Mouse (Mus musculus): ENCODE data around the gene Itprip. TPM values are rescaled to one million over a fixed set of nuclear protein-coding genes. Genes with fewer than 3 reads are reported as not detected.
A peak's percentile ranks its signal among the peaks of the same experiment; 100 is the strongest.

The Itprip gene
- total RNA-seq (2021) = 1 to 10 TPM; 8.0 to 8.1 TPM
- long read RNA-seq, experiment 1, partial matches to known transcripts = 0 of 10 reads
- long read RNA-seq, experiment 1, other reads (novel, unspliced or antisense) = 10 of 10 reads
- long read RNA-seq, experiment 2, partial matches to known transcripts = 0 of 11 reads
- long read RNA-seq, experiment 2, other reads (novel, unspliced or antisense) = 11 of 11 reads

GRCm38 (mm10) chr19:47919126-47919965 lies at the start of gene Itprip, which contains the start of gene Cfap43:
Gene Itprip (minus strand): TSS chr19:47919299.
Gene Cfap43 (minus strand): TSS chr19:47919287.
- intact Hi-C loops (cut with DNase I) = loop anchor here (1.0 kb wide), 1 partner anchor 13 kb away; no protein-coding TSS in a partner anchor
- DNase-seq = peak; percentile 82 to 87

GRCm38 (mm10) chr19:47958181-47958580 lies 39.1 kb upstream of the Itprip start:
- intact Hi-C loops (cut with DNase I) = no loop called here
- DNase-seq = no peak

- intact Hi-C loops (cut with DNase I) = no loop called here
- no peak for DNase-seq
Observed at GRCm38 (mm10) chr19:47953169-47953568, 34.1 kb upstream of the Itprip start.

- intact Hi-C loops (cut with DNase I) = no loop called here
Observed at GRCm38 (mm10) chr19:47950946-47951345, 31.8 kb upstream of the Itprip start.

GRCm38 (mm10) chr19:47946821-47947465 lies 27.8 kb upstream of the Itprip start:
- no peak for DNase-seq
- intact Hi-C loops (cut with DNase I) = no loop called here

More at GRCm38 (mm10) chr19:47950946-47951345, 31.8 kb upstream of the Itprip start:
- no peak for DNase-seq

GRCm38 (mm10) chr19:47939361-47939760 lies 20.3 kb upstream of the Itprip start:
- intact Hi-C loops (cut with DNase I) = no loop called here
- no peak for DNase-seq

GRCm38 (mm10) chr19:47937443-47938406 lies 18.6 kb upstream of the Itprip start, which contains the start of gene Cfap58:
Gene Cfap58 (plus strand): TSS chr19:47937675.
- intact Hi-C loops (cut with DNase I) = no loop called here
- peak; percentile 53 to 64 for DNase-seq

GRCm38 (mm10) chr19:47936938-47937337 lies 17.8 kb upstream of the Itprip start:
- DNase-seq = no peak
- intact Hi-C loops (cut with DNase I) = no loop called here

GRCm38 (mm10) chr19:47936490-47936889 lies 17.4 kb upstream of the Itprip start:
- no peak for DNase-seq
- intact Hi-C loops (cut with DNase I) = no loop called here

- intact Hi-C loops (cut with DNase I) = no loop called here
- DNase-seq = no peak
Observed at GRCm38 (mm10) chr19:47935530-47935929, 16.4 kb upstream of the Itprip start.

- DNase-seq = no peak
- intact Hi-C loops (cut with DNase I) = loop anchor here (5.0 kb wide), 1 partner anchor 277 kb away; no protein-coding TSS in a partner anchor
Observed at GRCm38 (mm10) chr19:47934636-47935238, 15.6 kb upstream of the Itprip start.

- intact Hi-C loops (cut with DNase I) = loop anchor here (5.0 kb wide), 1 partner anchor 277 kb away; no protein-coding TSS in a partner anchor
- no peak for DNase-seq
Observed at GRCm38 (mm10) chr19:47934146-47934545, 15.0 kb upstream of the Itprip start.

GRCm38 (mm10) chr19:47931982-47932638 lies 13.0 kb upstream of the Itprip start:
- intact Hi-C loops (cut with DNase I) = loop anchor here (1.0 to 5.0 kb wide), 3 partner anchors 13 to 275 kb away; partner anchors contain the start of genes Cfap43 and Itprip
- peak; percentile 24 to 51 for DNase-seq

GRCm38 (mm10) chr19:47929043-47929442 lies 9.9 kb upstream of the Itprip start:
- no peak for DNase-seq
- intact Hi-C loops (cut with DNase I) = loop anchor here (10.0 kb wide), 1 partner anchor 414 kb away; no protein-coding TSS in a partner anchor

- DNase-seq = no peak
- intact Hi-C loops (cut with DNase I) = loop anchor here (10.0 kb wide), 1 partner anchor 412 kb away; no protein-coding TSS in a partner anchor
Observed at GRCm38 (mm10) chr19:47927032-47927431, 7.9 kb upstream of the Itprip start.

GRCm38 (mm10) chr19:47925819-47926218 lies 6.7 kb upstream of the Itprip start:
- no peak for DNase-seq
- intact Hi-C loops (cut with DNase I) = loop anchor here (10.0 kb wide), 1 partner anchor 411 kb away; no protein-coding TSS in a partner anchor

GRCm38 (mm10) chr19:47919966-47920375 lies 872 bp upstream of the Itprip start:
- peak; percentile 62 to 79 for DNase-seq
- intact Hi-C loops (cut with DNase I) = loop anchor here (1.0 to 10.0 kb wide), 2 partner anchors 12 to 405 kb away; no protein-coding TSS in a partner anchor

- intact Hi-C loops (cut with DNase I) = loop anchor here (1.0 kb wide), 1 partner anchor 14 kb away; no protein-coding TSS in a partner anchor
- no peak for DNase-seq
Observed at GRCm38 (mm10) chr19:47918455-47919101, 521 bp downstream of the Itprip start.

Data from heart, postnatal 14 days (tissue).